Mouse (Mus musculus): Measurements from ENCODE around the gene Tenm4. TPM values are rescaled to one million over a fixed set of nuclear protein-coding genes. Genes with fewer than 3 reads are reported as not detected.

The Tenm4 gene
- total RNA-seq, 1 experiment = 38.9 TPM

DNA sequence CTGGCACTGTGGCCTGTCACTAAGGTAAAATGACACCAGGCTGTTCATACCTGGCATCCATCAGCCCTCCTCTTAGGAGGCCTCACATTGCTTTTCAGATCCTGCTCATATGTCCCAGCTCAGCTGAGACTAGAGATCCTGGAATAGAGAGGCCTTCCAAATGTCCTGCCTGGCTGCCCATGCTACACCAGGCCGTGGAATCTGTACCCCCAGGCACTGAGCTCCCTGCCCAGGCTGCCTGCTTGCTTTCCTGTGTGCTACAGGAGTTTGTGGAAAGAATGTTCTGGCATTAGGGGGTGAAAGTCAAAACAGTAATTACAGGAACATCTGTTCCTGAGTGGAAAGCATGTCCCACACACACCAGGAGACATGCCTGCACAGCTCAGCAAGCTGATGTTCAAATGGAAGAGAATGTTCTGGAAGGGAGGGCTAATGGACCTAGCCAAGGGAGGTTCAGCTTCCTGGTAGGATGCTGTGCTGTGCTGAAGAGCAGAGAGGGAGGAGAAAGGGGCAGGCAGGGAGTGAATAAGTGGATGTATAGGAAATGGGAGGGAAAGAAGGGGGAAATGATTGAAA, 313.0 kb downstream of the Tenm4 start:
- no peak for DNase-seq (ENCODE audit: low read depth, low spot score)
- in situ Hi-C loops (cut with MboI; ENCODE audit: low sequenced_read_pairs in 2 of 2, unreplicated experiment in 2 of 2) = no loop called here
- TF ChIP-seq ZNF384 (IDR thresholded peaks at IDR 0.05; ENCODE audit: low read depth, low read length) (no peak), ZC3H11A (IDR thresholded peaks at IDR 0.05; ENCODE audit: borderline replicate concordance, low read depth, low read length) (no peak)
- Histone ChIP-seq H3K9ac (ENCODE audit: insufficient read depth, low read depth, low read length, poor library complexity, severe bottlenecking) (no peak overlapping the region), H3K36me3 (ENCODE audit: control insufficient read depth, insufficient read depth, low read length, poor library complexity, severe bottlenecking) (no peaks in the 10 kb centered on the region), H3K4me1 (ENCODE audit: control insufficient read depth in 2 of 2, insufficient read depth in 2 of 2, low read length in 2 of 2, poor library complexity in 1 of 2) (no peaks in the 10 kb centered on the region), H3K9me3 (ENCODE audit: control insufficient read depth, insufficient read depth, low read depth, low read length) (no peaks in the 10 kb centered on the region), H3K27ac (ENCODE audit: insufficient read depth, low read depth, low read length, poor library complexity, severe bottlenecking) (peak overlapping the region; percentile 50; the same call in 1 of the 2 replicates), H3K4me3 (ENCODE audit: insufficient read depth in 1 of 2, low read depth in 1 of 2, low read length in 2 of 2, poor library complexity in 1 of 2, severe bottlenecking in 1 of 2) (no peak overlapping the region)

- no peak for DNase-seq (ENCODE audit: low read depth, low spot score)
- Histone ChIP-seq H3K4me3 (ENCODE audit: insufficient read depth in 1 of 2, low read depth in 1 of 2, low read length in 2 of 2, poor library complexity in 1 of 2, severe bottlenecking in 1 of 2) (no peak overlapping the region), H3K27ac (ENCODE audit: insufficient read depth, low read depth, low read length, poor library complexity, severe bottlenecking) (no peak overlapping the region), H3K36me3 (ENCODE audit: control insufficient read depth, insufficient read depth, low read length, poor library complexity, severe bottlenecking) (no peaks in the 10 kb centered on the region), H3K4me1 (ENCODE audit: control insufficient read depth in 2 of 2, insufficient read depth in 2 of 2, low read length in 2 of 2, poor library complexity in 1 of 2) (peaks cover 3 to 7% of the 10 kb centered on the region in 2 experiments; a peak in 3 of 4 replicates), H3K9me3 (ENCODE audit: control insufficient read depth, insufficient read depth, low read depth, low read length) (no peaks in the 10 kb centered on the region), H3K9ac (ENCODE audit: insufficient read depth, low read depth, low read length, poor library complexity, severe bottlenecking) (no peak overlapping the region)
- TF ChIP-seq HCFC1 (IDR thresholded peaks at IDR 0.05; ENCODE audit: borderline replicate concordance, insufficient read depth, low read length) (no peak), MAFK (IDR thresholded peaks at IDR 0.05; ENCODE audit: insufficient read depth, low read depth, low read length) (no peak), ZNF384 (IDR thresholded peaks at IDR 0.05; ENCODE audit: low read depth, low read length) (no peak), CHD2 (IDR thresholded peaks at IDR 0.05; ENCODE audit: low read depth, low read length) (no peak), ZC3H11A (IDR thresholded peaks at IDR 0.05; ENCODE audit: borderline replicate concordance, low read depth, low read length) (no peak)
- in situ Hi-C loops (cut with MboI; ENCODE audit: low sequenced_read_pairs in 2 of 2, unreplicated experiment in 2 of 2) = no loop called here
These were observed 318.5 kb downstream of the Tenm4 start for GRCm38 (mm10) chr7:96489348-96490076.

DNA sequence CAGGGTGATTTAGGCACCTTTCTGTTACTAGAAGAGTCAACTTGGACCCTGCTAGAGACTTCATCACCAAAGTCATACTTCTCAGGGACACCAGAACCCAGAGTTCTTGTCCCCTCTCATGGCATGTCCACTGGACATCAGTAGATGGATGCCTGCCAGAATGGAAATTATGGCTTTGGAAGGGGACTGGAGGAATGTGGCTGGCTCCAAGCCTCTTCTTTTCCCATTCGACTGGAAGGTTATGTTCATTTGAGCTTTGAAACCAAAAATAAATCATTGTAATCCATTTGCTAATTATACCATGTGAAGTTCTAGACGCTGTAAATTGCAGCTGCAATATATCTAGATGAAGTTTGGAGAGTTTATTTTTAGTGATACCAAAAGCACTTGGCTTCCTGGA, 320.9 kb downstream of the Tenm4 start:
- TF ChIP-seq CHD2 (IDR thresholded peaks at IDR 0.05; ENCODE audit: low read depth, low read length) = no peak
- TF ChIP-seq HCFC1 (IDR thresholded peaks at IDR 0.05; ENCODE audit: borderline replicate concordance, insufficient read depth, low read length) = no peak
- no peak for TF ChIP-seq ZNF384 (IDR thresholded peaks at IDR 0.05; ENCODE audit: low read depth, low read length)
- TF ChIP-seq MAFK (IDR thresholded peaks at IDR 0.05; ENCODE audit: insufficient read depth, low read depth, low read length) = no peak
- TF ChIP-seq ZC3H11A (IDR thresholded peaks at IDR 0.05; ENCODE audit: borderline replicate concordance, low read depth, low read length) = no peak
- DNase-seq (ENCODE audit: low read depth, low spot score) = no peak
- Histone ChIP-seq H3K36me3 (ENCODE audit: control insufficient read depth, insufficient read depth, low read length, poor library complexity, severe bottlenecking) (no peaks in the 10 kb centered on the region), H3K4me1 (ENCODE audit: control insufficient read depth in 2 of 2, insufficient read depth in 2 of 2, low read length in 2 of 2, poor library complexity in 1 of 2) (peaks cover 3 to 10% of the 10 kb centered on the region in 2 experiments; a peak in 3 of 4 replicates), H3K9ac (ENCODE audit: insufficient read depth, low read depth, low read length, poor library complexity, severe bottlenecking) (no peak overlapping the region), H3K4me3 (ENCODE audit: insufficient read depth in 1 of 2, low read depth in 1 of 2, low read length in 2 of 2, poor library complexity in 1 of 2, severe bottlenecking in 1 of 2) (no peak overlapping the region), H3K27ac (ENCODE audit: insufficient read depth, low read depth, low read length, poor library complexity, severe bottlenecking) (no peak overlapping the region), H3K9me3 (ENCODE audit: control insufficient read depth, insufficient read depth, low read depth, low read length) (no peaks in the 10 kb centered on the region)
- in situ Hi-C loops (cut with MboI; ENCODE audit: low sequenced_read_pairs in 2 of 2, unreplicated experiment in 2 of 2) = no loop called here

GRCm38 (mm10) chr7:96492696-96493095, 321.6 kb downstream of the Tenm4 start:
- in situ Hi-C loops (cut with MboI; ENCODE audit: low sequenced_read_pairs in 2 of 2, unreplicated experiment in 2 of 2) = no loop called here
- no peak overlapping the region for H3K27ac ChIP-seq (ENCODE audit: insufficient read depth, low read depth, low read length, poor library complexity, severe bottlenecking)
- TF ChIP-seq ZC3H11A (IDR thresholded peaks at IDR 0.05; ENCODE audit: borderline replicate concordance, low read depth, low read length) = no peak
- TF ChIP-seq HCFC1 (IDR thresholded peaks at IDR 0.05; ENCODE audit: borderline replicate concordance, insufficient read depth, low read length) = no peak
- no peak for TF ChIP-seq CHD2 (IDR thresholded peaks at IDR 0.05; ENCODE audit: low read depth, low read length)
- no peak for TF ChIP-seq ZNF384 (IDR thresholded peaks at IDR 0.05; ENCODE audit: low read depth, low read length)
- TF ChIP-seq MAFK (IDR thresholded peaks at IDR 0.05; ENCODE audit: insufficient read depth, low read depth, low read length) = no peak
- H3K9ac ChIP-seq (ENCODE audit: insufficient read depth, low read depth, low read length, poor library complexity, severe bottlenecking) = no peak overlapping the region
- H3K9me3 ChIP-seq (ENCODE audit: control insufficient read depth, insufficient read depth, low read depth, low read length) = no peaks in the 10 kb centered on the region
- no peaks in the 10 kb centered on the region for H3K36me3 ChIP-seq (ENCODE audit: control insufficient read depth, insufficient read depth, low read length, poor library complexity, severe bottlenecking)
- DNase-seq (ENCODE audit: low read depth, low spot score) = peak; percentile 11
- peaks cover 3 to 10% of the 10 kb centered on the region in 2 experiments; a peak in 3 of 4 replicates for H3K4me1 ChIP-seq (ENCODE audit: control insufficient read depth in 2 of 2, insufficient read depth in 2 of 2, low read length in 2 of 2, poor library complexity in 1 of 2)
- no peak overlapping the region for H3K4me3 ChIP-seq (ENCODE audit: insufficient read depth in 1 of 2, low read depth in 1 of 2, low read length in 2 of 2, poor library complexity in 1 of 2, severe bottlenecking in 1 of 2)
